Mouse (Mus musculus) neural tube, embryonic 12.5 days (tissue): Measurements from ENCODE around the gene Arhgap5. TPM values are rescaled to one million over a fixed set of nuclear protein-coding genes. Genes with fewer than 3 reads are reported as not detected.
A peak's percentile ranks its signal among the peaks of the same experiment; 100 is the strongest.
"Not testable (repeated sequence)": the region's sequence is repeated elsewhere in the genome, so short reads cannot be mapped to it uniquely, and the experiment has no call there.

Experiments
- ATAC-seq: fragments of 200-750 bp; cut with Nextera tagmentation; 2 replicates; pipeline ENCODE4 v1.8.0; 2017; ENCODE audit warnings: low read depth, mild to moderate bottlenecking, moderate TSS enrichment, moderate library complexity; ENCODE audit not compliant: low FRiP score
- H3K27ac ChIP-seq: fragments of 300-500 bp; sonication (generic); 2 replicates; pipeline ENCODE4 v1.5.1; 2016
- H3K27me3 ChIP-seq: fragments of 300-500 bp; sonication (generic); replicated peaks from 2 replicates; pipeline ENCODE4 v1.6.1; 2016; ENCODE audit warnings: mild to moderate bottlenecking
- H3K36me3 ChIP-seq: fragments of 300-500 bp; sonication (generic); 2 replicates; pipeline ENCODE4 v1.6.1; 2016; ENCODE audit warnings: mild to moderate bottlenecking
- H3K4me1 ChIP-seq: fragments of 300-500 bp; sonication (generic); 2 replicates; pipeline ENCODE4 v1.6.1; 2016
- H3K4me2 ChIP-seq: fragments of 300-500 bp; sonication (generic); replicated peaks from 2 replicates; pipeline ENCODE4 v1.6.1; 2016; ENCODE audit warnings: mild to moderate bottlenecking
- H3K4me3 ChIP-seq: fragments of 300-500 bp; sonication (generic); 2 replicates; pipeline ENCODE4 v1.5.1; 2016
- H3K9ac ChIP-seq: fragments of 300-500 bp; sonication (generic); 2 replicates; pipeline ENCODE4 v1.6.1; 2016; ENCODE audit warnings: mild to moderate bottlenecking
- H3K9me3 ChIP-seq: fragments of 300-500 bp; sonication (generic); 2 replicates; pipeline ENCODE4 v1.6.1; 2016; ENCODE audit warnings: mild to moderate bottlenecking
- WGBS: fragments of 180-500 bp; shearing (Covaris S2); methylation state at CpG from one replicate; pipeline ENCODE4 v1.1.7; 2016; 5-methylcytosine and 5-hydroxymethylcytosine counted together
- polyA plus RNA-seq: library from polyadenylated mRNA; unstranded; fragments of >200 nt; fragmentation: Nextera tagmentation; extraction: Ambion mirVana; gene quantifications from 2 replicates; pipeline ENCODE4 v1.2.1, GENCODE M21; 2016

Gene Arhgap5
- polyA plus RNA-seq, 1 experiment from 2014 or later = 45.3 TPM

DNA sequence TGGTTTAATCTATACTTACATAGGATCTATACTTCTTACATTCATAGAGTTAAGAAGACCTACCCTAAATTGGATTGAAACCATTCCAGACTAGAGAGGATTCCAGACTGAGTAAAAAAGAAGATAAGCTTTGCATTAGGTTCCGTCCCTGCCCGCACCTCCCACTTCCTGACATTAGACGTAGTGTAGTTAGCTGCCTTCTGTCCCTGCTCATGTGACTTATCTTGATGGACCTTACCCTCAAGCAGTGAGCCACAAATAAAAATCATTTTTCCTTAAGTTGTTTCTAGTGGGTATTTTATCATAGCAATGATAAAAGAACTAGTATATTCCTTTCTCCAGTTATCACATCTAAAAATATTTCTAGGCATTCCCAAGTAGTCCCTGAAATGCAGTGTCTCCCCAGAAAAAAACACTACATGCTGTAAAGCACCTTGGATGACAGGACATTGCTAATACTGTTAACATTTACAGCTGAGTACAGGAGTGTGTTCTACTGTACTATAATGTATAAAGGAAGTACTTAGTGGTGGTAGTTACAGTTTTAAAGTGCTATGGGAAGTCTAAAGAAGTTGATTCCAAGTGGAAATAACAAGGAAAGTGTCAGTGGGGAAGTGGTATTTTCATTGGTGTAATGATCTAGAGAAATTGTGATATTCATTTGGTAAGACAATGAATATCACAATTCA, 51.6 kb downstream of the Arhgap5 start:
- Histone ChIP-seq H3K4me1 (no peaks in the 10 kb centered on the region), H3K27ac (no peak overlapping the region), H3K4me3 (no peak overlapping the region), H3K4me2 (no peak overlapping the region), H3K9ac (no peak overlapping the region), H3K27me3 (no peaks in the 10 kb centered on the region), H3K9me3 (no peaks in the 10 kb centered on the region), H3K36me3 (no peaks in the 10 kb centered on the region)
- ATAC-seq = no peak
- WGBS = 87% methylated on average over 3 of the region's 3 CpGs

DNA sequence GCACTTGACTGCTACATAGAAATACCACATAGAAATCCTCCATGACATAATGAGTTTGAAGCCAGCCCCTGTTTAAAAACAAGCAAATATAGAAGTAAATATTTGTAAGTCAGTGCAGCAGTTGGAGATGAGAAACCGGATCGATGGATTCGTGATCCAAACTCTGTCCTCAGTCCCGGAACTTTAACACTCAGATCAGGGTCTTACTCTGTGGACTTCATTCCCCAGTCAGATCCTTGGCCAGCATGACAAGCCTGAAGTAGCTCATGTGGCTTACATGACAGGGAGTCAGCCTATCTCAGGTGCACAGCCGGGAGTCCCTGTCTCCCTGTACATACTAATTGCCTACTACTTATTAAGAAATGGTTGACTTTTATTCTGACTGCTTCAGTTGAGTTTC, 61.9 kb downstream of the Arhgap5 start:
- Histone ChIP-seq H3K27ac (no peak overlapping the region), H3K4me2 (no peak overlapping the region), H3K27me3 (no peaks in the 10 kb centered on the region), H3K4me1 (no peaks in the 10 kb centered on the region), H3K4me3 (no peak overlapping the region), H3K9ac (no peak overlapping the region), H3K36me3 (no peaks in the 10 kb centered on the region; the same call in 1 of the 2 replicates), H3K9me3 (no peaks in the 10 kb centered on the region)
- no peak for ATAC-seq
- 96% methylated on average over 5 of the region's 5 CpGs for WGBS

DNA sequence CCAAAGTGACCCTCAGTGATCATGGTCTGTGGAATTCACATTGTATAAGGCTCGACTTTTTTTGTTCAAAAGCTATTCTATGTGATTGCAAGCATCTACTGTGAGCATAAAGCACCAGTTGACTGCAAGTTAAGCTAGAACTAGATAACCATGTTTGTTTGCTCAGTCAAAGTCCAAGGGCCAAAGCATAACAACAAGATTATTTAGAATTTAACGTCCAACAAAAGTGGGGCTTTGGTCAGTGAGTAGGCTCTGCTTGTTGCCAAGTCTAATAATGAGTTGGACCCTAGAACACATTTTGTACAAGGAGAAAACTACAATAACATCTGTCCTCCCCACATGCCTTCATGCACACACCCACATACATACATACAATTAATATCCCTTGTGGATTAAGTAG, 69.6 kb downstream of the Arhgap5 start:
- Histone ChIP-seq H3K9me3 (no peaks in the 10 kb centered on the region), H3K4me3 (no peak overlapping the region), H3K27me3 (no peaks in the 10 kb centered on the region), H3K36me3 (no peaks in the 10 kb centered on the region; the same call in 1 of the 2 replicates), H3K4me2 (no peak overlapping the region), H3K9ac (no peak overlapping the region), H3K4me1 (no peaks in the 10 kb centered on the region), H3K27ac (no peak overlapping the region)
- 94% methylated on average over 2 of the region's 2 CpGs for WGBS
- ATAC-seq = no peak

- H3K36me3 ChIP-seq, H3K27ac ChIP-seq, H3K9ac ChIP-seq, H3K4me2 ChIP-seq, ATAC-seq, H3K4me3 ChIP-seq, H3K4me1 ChIP-seq, H3K27me3 ChIP-seq, H3K9me3 ChIP-seq: not testable (repeated sequence)
- WGBS = 76% methylated on average over 2 of the region's 2 CpGs
Measured at GRCm38 (mm10) chr12:52586466-52586865, 82.7 kb downstream of the Arhgap5 start.

DNA sequence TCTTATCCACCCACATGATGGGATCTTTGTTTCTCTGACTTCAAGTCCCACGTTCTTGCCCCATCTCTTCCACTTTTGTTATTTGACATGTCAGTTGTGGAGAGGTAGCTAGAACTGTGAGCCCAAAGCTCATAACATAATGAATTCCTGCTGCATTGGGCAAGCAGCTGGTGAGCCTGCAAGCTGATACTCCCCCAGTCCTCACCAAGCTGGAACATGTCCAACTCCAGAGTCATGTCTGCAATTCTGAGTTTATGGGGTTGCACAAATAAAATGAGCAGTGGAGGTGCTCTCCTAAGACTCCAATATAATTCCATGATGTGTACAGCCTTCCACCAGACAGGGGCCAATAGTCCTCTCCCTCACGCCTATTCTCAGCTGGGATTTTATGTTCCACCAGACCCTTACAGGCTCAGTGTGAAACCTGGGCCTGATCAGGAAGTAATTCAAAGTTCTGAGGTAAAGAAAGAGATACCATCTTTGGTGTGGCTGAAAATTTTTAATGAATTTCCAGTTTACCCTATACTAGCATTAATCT, 83.8 kb downstream of the Arhgap5 start:
- Histone ChIP-seq H3K27me3 (no peaks in the 10 kb centered on the region), H3K4me2 (no peak overlapping the region), H3K27ac (no peak overlapping the region), H3K36me3 (no peaks in the 10 kb centered on the region), H3K9me3 (no peaks in the 10 kb centered on the region), H3K4me1 (no peaks in the 10 kb centered on the region), H3K4me3 (no peak overlapping the region), H3K9ac (no peak overlapping the region)
- no peak for ATAC-seq
- 82% methylated on average over 2 of the region's 2 CpGs for WGBS

DNA sequence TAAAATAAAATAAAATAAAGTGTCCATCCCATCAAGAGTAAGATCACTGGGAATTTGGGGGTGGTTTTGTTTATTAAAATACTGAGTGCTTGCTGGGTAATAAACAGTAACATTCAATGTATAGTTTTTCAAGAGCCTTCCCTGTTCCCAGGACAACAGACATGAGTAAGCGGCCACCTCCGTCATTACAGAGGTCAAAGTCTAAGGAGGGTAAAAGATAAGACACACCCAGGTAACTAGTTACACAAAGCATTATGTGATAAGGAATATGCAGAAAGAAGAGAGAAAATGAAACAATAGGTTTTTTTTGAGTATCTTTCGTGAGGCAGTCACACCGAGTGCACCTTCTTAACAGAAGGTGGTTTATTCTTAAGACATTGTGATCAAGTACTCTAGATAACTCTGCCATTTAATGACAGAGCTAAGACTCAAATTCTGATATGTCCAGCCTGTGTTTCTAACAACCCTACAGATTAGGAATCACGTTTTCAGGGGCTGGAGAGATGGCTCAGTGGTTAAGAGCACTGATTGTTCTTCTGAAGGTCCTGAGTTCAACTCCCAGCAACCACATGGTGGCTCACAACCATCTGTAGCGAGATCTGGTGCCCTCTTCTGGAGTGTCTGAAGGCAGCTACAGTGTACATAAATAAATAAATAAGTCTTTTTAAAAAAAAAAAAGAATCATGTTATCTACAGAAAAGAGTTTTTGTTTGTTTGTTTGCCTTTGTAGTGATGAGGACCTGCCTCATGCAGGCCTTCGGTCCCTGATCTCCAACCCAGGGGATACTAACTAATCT, 91.8 kb downstream of the Arhgap5 start:
- H3K4me2 ChIP-seq = no peak overlapping the region
- H3K4me3 ChIP-seq = no peak overlapping the region
- H3K27me3 ChIP-seq = no peaks in the 10 kb centered on the region
- no peak overlapping the region for H3K27ac ChIP-seq
- ATAC-seq = no peak
- no peak overlapping the region for H3K9ac ChIP-seq
- WGBS = 86% methylated on average over 7 of the region's 7 CpGs
- no peaks in the 10 kb centered on the region for H3K4me1 ChIP-seq
- no peaks in the 10 kb centered on the region for H3K36me3 ChIP-seq
- no peaks in the 10 kb centered on the region for H3K9me3 ChIP-seq

GRCm38 (mm10) chr12:52602471-52602870, 98.7 kb downstream of the Arhgap5 start:
- Histone ChIP-seq H3K27me3 (no peaks in the 10 kb centered on the region), H3K9ac (peak overlapping the region; percentile 70), H3K36me3 (no peaks in the 10 kb centered on the region), H3K4me2 (peak overlapping the region; percentile 88), H3K9me3 (no peaks in the 10 kb centered on the region), H3K27ac (no peak overlapping the region), H3K4me3 (peak overlapping the region; percentile 84), H3K4me1 (peaks cover 6% of the 10 kb centered on the region; the same call in 1 of the 2 replicates)
- 32% methylated on average over 2 of the region's 2 CpGs for WGBS
- no peak for ATAC-seq

DNA sequence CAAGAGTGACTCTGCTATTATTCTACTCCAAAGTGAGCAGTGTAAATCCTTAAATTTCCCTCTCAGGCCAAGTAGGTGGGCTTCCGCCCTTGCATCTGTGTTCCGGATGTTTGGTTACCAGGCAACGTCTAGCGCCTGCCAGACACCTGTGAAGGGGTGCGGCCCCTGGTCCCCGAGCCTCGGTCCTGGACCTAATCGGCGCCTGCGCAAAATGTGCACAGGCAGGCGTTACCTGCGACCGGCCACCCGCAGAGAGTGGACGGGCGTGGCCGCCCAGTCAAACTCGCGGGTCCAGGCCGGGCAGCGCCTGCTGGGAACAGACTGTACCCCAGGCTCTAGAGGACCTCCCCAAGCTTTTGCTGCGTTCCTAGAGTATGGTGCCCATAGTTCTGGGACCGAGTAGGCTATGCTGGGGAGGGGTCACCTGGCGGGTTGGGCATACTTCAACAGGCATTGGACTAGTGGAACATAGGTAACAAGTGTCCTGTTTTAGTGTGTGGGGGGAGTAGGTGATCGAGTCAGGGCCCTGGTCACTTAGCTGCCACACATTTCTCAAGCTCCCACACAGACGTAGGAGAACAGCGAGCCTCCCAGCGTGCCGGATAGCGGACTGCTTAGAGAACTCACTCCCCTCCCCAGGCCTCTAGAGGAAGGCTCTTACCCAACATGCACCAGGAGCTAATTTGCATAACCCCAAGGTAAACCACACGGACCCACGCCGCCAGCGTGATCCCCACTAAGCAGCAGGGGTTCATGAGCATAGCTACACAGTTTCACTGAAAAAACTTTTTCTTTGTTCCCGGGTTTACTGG, 99.3 kb downstream of the Arhgap5 start:
- H3K9me3 ChIP-seq = no peaks in the 10 kb centered on the region
- ATAC-seq = peak; percentile 90
- H3K27me3 ChIP-seq = no peaks in the 10 kb centered on the region
- peak overlapping the region; percentile 50; the same call in 1 of the 2 replicates for H3K27ac ChIP-seq
- peak overlapping the region; percentile 70 for H3K9ac ChIP-seq
- WGBS = under 1% methylated on average over 35 of the region's 35 CpGs
- H3K4me1 ChIP-seq = peaks cover 6% of the 10 kb centered on the region; the same call in 1 of the 2 replicates
- H3K36me3 ChIP-seq = no peaks in the 10 kb centered on the region
- H3K4me3 ChIP-seq = peak overlapping the region; percentile 84
- H3K4me2 ChIP-seq = peak overlapping the region; percentile 88

GRCm38 (mm10) chr12:52603695-52604255, 100.0 kb downstream of the Arhgap5 start:
- Histone ChIP-seq H3K27me3 (no peaks in the 10 kb centered on the region), H3K27ac (peak overlapping the region; percentile 64; the same call in 1 of the 2 replicates), H3K4me3 (peak overlapping the region; percentile 84), H3K4me1 (peaks cover 6% of the 10 kb centered on the region; the same call in 1 of the 2 replicates), H3K4me2 (peak overlapping the region; percentile 88), H3K36me3 (no peaks in the 10 kb centered on the region), H3K9me3 (no peaks in the 10 kb centered on the region), H3K9ac (peak overlapping the region; percentile 70)
- peak; percentile 75 for ATAC-seq
- WGBS = under 1% methylated on average over 21 of the region's 21 CpGs

- Histone ChIP-seq H3K9me3 (no peaks in the 10 kb centered on the region), H3K36me3 (no peaks in the 10 kb centered on the region), H3K4me3 (peak overlapping the region; percentile 84), H3K9ac (peak overlapping the region; percentile 72), H3K27me3 (no peaks in the 10 kb centered on the region), H3K4me2 (peak overlapping the region; percentile 88), H3K4me1 (peaks cover 6% of the 10 kb centered on the region; the same call in 1 of the 2 replicates), H3K27ac (peak overlapping the region; percentile 72; the same call in 1 of the 2 replicates)
- peak; percentile 88 for ATAC-seq
- under 1% methylated on average over 33 of the region's 33 CpGs for WGBS
Measured at GRCm38 (mm10) chr12:52604256-52604991, 100.7 kb downstream of the Arhgap5 start.
